Mouse (Mus musculus): ENCODE measurements around the gene Ctps2. TPM values are rescaled to one million over a fixed set of nuclear protein-coding genes. Genes with fewer than 3 reads are reported as not detected.
A peak's percentile ranks its signal among the peaks of the same experiment; 100 is the strongest.
"Not testable (repeated sequence)": the region's sequence is repeated elsewhere in the genome, so short reads cannot be mapped to it uniquely, and the experiment has no call there.

The Ctps2 gene
- total RNA-seq (2022): 10 to 100 TPM; 10.4 to 13.8 (median 12.2) TPM

- DNase-seq (ENCODE audit: low spot score): no peak
Measured at GRCm38 (mm10) chrX:162900938-162901337, at the start of gene Ctps2. Gene Ctps2, plus strand, starts transcription at chrX:162901238.

- DNase-seq (ENCODE audit: low spot score): peak; percentile 1
Measured at GRCm38 (mm10) chrX:162868294-162868965, 32.6 kb upstream of the Ctps2 start.

GRCm38 (mm10) chrX:162871734-162872517 is 29.1 kb upstream of the Ctps2 start:
- peak; percentile 16 for DNase-seq (ENCODE audit: low spot score)

GRCm38 (mm10) chrX:162873761-162874160 is 27.3 kb upstream of the Ctps2 start:
- DNase-seq (ENCODE audit: low spot score): no peak

GRCm38 (mm10) chrX:162878236-162878635 is 22.8 kb upstream of the Ctps2 start:
- DNase-seq (ENCODE audit: low spot score): no peak

- peak; percentile 81 for DNase-seq (ENCODE audit: low spot score)
Measured at GRCm38 (mm10) chrX:162887931-162888511, 13.0 kb upstream of the Ctps2 start, which contains the start of gene Syap1. Gene Syap1, minus strand, starts transcription at chrX:162888447.

GRCm38 (mm10) chrX:162888575-162889223 is 12.3 kb upstream of the Ctps2 start:
- not testable (repeated sequence) for DNase-seq (ENCODE audit: low spot score)

GRCm38 (mm10) chrX:162901371-162902039 is 467 bp downstream of the Ctps2 start:
- DNase-seq (ENCODE audit: low spot score): no peak

GRCm38 (mm10) chrX:162902040-162902734 is 1.1 kb downstream of the Ctps2 start:
- DNase-seq (ENCODE audit: low spot score): no peak

- no peak for DNase-seq (ENCODE audit: low spot score)
Measured at GRCm38 (mm10) chrX:162907554-162907953, 6.5 kb downstream of the Ctps2 start.

- no peak for DNase-seq (ENCODE audit: low spot score)
Measured at GRCm38 (mm10) chrX:162913651-162914050, 12.6 kb downstream of the Ctps2 start.

GRCm38 (mm10) chrX:162915697-162916096 is 14.7 kb downstream of the Ctps2 start:
- peak; percentile 42 for DNase-seq (ENCODE audit: low spot score)

GRCm38 (mm10) chrX:162921487-162922125 is 20.6 kb downstream of the Ctps2 start:
- no peak for DNase-seq (ENCODE audit: low spot score)

GRCm38 (mm10) chrX:162931467-162931866 is 30.4 kb downstream of the Ctps2 start:
- DNase-seq (ENCODE audit: low spot score): no peak

GRCm38 (mm10) chrX:162942027-162942426 is 41.0 kb downstream of the Ctps2 start:
- no peak for DNase-seq (ENCODE audit: low spot score)

- peak; percentile 12 for DNase-seq (ENCODE audit: low spot score)
Measured at GRCm38 (mm10) chrX:162949811-162950439, 48.9 kb downstream of the Ctps2 start.

GRCm38 (mm10) chrX:162957921-162958320 is 56.9 kb downstream of the Ctps2 start:
- DNase-seq (ENCODE audit: low spot score): no peak

GRCm38 (mm10) chrX:162963840-162964239 is 62.8 kb downstream of the Ctps2 start:
- no peak for DNase-seq (ENCODE audit: low spot score)

GRCm38 (mm10) chrX:162964383-162964782 is 63.3 kb downstream of the Ctps2 start, which contains the start of gene S100g:
Gene S100g, minus strand, starts transcription at chrX:162964599.
- no peak for DNase-seq (ENCODE audit: low spot score)

GRCm38 (mm10) chrX:162967456-162967855 is 66.4 kb downstream of the Ctps2 start:
- no peak for DNase-seq (ENCODE audit: low spot score)
